Mouse (Mus musculus) layer of hippocampus, adult 11-12 months (tissue): ENCODE results near the gene Nbr1.

ENCODE experiments used
- DNase-seq: peaks from one replicate; pipeline ENCODE4 v3.0.0; 2022; ENCODE audit warnings: low spot score

Nbr1 gene

DNA sequence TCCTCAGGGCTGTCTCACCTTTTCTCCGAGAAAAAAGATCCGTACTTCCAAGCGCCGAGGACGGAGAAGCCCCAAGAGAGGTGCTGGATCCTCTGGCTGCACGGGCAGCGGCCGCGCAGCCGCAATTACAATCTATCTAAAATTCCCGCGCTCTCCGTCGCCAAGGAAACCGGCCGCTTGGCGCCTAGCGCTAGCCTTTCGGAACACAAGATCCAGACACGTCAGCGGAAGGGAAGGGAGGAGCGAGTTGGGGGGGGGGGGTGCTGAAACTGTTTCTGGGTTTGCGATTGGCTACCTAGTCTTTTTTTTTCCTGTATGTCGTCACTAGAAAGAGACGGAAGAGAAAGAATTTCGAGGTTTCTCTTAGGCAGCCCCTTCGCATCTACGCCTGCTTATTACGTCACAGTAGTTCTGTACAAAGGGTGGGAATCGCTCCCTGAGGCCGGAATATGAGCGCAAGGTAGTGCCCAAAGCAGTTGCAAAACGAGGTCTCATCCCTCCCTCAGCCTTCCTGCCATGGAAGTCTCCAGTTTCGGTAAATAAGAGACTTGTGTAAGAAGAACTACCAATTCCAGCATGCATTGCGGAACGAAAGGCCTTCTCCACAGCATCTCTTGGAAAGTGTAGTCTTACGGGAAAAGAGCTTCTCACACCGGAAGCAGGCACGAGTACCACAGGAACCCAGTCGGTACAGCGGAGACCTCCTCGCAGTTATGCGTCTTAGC, at the start of gene Nbr1, which contains the start of gene Brca1:
Nbr1 (plus strand) TSS at position 399 of the 725 bp plus-strand sequence.
Brca1 (minus strand) TSS at position 205 of the 725 bp plus-strand sequence.
- peak; percentile 91 for DNase-seq

DNA sequence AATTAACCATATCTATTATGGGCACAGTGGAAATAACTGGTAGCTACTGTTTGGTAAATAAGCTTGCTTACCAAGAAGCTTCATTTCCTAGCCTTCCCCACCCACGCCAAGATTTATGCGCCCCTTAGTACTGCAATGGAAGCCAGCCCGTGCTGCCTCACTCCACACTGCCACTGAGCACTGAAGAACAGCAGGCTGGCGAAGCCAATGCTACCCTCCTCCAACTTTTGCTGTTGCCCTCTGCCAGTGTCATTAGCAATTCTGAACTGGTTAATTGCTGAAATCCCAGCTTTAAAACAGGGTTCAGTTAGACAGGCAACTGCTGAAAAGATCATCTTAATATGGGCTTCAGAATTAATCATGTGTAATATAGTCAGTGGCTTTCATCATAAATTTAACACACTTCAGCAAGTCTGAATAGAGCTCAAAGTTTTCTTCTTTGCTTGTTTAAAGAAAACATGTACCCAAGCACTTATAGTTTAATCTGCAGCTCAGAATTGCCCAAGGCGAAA, 45.6 kb upstream of the Nbr1 start:
- no peak for DNase-seq

GRCm38 (mm10) chr11:101507090-101507489, 44.9 kb upstream of the Nbr1 start:
- DNase-seq, result no peak

DNA sequence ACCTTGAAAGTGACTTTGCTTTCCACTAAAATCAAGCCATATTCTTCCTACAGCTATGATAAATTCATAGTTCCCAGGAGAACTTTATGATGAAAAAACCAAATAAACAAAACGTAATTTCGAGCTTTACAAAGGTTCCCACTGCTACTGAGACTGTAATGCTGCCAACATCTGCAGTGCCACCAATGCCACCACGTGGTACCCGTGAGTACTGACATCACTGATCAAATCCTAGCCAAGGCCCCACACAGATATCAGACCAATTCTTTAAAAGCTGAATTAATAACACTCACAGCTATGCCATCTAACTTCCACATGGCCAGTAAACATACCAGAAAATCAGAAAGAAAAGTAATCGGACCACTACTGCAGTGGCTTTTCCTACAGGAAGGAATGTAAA, 33.0 kb upstream of the Nbr1 start:
- no peak for DNase-seq

DNA sequence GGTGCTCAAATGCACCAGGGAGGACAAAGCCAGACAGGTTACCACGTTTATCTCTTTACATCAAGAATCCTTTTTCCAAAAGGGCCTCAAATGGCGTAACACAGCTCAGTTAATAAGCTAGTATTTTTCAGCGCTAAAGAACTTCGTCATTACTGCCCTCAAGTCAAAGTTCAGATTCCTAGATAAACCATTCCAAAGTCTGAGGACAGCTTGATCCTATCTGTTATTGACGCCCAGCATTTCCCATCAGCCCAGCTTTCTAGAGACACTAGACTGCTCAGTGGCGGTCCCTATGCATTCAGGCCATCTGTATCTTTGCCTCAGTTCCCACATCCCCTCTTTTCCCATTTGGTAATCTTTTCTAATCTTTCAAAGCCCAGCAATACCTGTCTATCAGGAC, 32.6 kb upstream of the Nbr1 start:
- no peak for DNase-seq

GRCm38 (mm10) chr11:101524446-101524845, 27.5 kb upstream of the Nbr1 start:
- no peak for DNase-seq

DNA sequence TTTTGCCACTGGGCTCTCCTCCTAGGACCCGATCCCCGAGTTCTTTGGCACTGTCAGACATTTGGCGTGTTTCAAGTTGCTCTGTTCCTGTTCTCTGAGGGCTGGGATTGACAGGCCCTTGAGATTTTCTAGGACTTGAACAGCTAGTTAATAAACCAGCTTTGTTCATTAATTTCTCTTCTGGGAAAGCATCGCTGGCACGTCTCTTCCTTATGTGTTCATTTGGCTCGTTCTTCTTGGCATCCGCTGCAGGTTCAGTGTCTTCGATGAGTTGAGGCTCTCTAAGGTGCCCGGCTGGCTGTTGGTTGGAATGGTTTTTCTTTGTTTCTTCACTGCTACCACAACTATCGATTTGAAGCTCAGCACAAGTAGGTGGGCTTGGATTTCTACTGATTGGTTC, 26.9 kb upstream of the Nbr1 start:
- DNase-seq, result no peak

- peak; percentile 69 for DNase-seq
Measured at GRCm38 (mm10) chr11:101525936-101526595, 25.9 kb upstream of the Nbr1 start.

GRCm38 (mm10) chr11:101526686-101527085, 25.3 kb upstream of the Nbr1 start:
- DNase-seq, result no peak

DNA sequence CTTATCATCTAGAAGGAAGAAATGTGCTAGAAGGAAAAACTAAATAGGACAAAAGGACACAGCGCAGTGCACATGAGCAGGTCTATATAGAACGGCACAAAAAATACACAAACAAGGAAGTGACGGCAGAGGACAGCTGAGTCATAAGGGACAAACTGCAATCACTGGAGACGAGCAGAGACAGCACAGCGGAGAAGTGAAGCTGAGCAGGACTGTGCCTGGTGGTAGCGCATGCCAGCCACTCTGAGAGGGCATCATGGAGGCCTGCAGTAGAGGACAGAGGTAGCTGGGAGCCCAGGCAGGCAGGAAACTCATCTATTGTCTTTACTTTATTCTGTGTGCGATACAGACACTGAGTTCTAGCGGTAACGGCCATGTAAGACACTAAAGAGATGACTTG, 8.4 kb upstream of the Nbr1 start:
- DNase-seq, result no peak

DNA sequence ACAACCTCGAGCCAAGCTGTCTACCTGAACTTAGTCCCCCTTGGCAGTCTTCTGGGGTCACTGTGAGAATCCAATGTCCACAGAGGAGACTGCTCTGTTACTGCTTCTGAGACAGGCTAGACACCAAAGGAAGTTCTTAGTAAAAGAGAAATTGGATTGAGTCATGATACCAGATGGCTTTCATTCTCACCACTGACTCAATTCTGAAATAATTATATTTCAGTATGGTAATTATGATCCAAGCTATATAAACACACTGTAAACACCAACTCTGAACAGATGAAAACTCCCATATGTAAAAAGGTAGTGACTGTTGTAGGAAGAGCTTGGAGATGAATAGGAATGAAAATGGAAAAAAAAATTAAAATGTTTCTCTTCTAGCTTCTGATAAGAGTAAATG, 7.8 kb upstream of the Nbr1 start:
- DNase-seq, result no peak

DNA sequence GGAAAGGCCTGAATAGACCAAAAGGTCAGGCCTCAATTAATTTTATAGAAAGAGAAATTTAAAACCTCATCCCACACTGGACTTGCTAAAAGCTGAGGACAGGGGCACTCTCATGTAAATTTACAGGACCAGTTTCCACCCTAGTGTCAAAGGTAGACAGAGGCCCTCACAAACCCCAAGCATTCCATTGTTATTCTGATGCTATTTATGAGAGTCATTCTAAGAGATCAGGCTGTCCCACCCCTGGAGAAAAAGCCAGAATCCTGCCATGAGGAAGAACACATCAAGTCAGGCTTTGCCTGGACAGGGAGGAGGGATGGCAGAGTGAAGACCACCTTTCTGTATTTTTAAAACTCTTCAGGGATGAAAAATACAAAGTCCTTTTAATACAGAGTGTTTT, 3.4 kb upstream of the Nbr1 start:
- no peak for DNase-seq

DNA sequence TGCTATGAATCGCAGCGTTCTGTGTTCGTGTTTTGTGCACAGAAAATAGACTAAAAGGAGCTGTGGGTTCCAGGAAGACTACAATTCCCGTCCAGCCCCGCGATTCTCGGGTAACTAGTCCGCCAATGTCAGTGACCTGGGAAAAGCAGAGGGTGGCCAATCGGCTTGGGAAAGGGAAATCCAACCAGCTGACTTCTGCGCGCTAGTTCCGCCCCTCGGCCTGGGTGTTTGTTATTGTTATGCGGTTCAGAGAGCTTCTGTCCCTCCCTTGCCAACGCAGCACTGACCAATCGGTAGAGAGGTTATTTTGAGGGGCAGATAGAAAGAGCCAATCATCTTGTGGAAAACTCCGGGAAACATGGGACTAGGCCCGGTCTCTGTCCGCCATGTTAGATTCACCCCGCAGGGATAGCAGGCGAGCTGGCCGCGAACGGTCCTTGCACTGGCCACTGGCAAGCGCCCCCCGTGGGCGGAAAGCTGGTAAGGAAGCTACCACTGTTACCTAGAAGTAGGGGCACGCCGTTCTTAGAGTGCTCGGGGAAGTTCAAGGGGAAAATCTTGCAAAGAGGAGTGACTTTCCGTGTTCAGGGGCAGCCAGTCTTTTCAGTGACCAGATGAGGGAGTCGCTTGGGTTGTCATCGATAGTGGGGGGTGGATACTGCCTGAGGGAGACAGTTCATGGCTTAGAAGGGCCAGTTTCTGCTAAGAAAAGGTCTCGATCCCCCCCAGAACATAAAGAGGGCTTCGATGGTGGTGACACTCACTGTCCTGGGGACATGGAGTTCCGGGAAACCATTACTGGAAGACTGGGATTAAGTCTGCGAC, 739 bp downstream of the Nbr1 start:
- peak; percentile 99 for DNase-seq

DNA sequence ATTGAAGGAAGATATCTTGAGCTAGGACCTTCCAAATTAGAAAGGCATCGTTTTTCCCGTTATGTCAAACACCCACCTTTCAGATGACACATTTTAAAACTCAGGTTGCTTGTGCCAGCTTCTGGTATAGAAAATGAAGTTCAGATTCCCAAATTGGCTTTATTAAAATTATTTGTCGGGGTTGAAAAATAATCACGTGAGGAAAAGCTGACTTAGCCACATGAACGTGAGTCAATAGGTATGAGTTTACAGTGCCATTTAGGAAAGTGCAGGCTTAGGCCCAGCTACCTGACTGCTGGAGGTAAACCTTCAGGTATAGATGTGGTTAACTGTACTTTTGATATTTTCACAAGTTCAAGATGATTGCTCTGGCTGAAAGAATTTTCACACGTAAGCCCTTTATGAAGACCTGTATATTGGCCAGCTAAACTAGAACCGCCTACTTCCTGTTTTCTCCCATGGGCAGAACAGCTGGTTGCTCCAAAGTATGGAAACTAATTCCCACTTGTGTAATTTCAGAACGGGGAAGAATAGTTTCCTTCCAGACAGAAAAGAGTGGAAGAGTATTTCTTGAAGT, 1.5 kb downstream of the Nbr1 start:
- no peak for DNase-seq

DNA sequence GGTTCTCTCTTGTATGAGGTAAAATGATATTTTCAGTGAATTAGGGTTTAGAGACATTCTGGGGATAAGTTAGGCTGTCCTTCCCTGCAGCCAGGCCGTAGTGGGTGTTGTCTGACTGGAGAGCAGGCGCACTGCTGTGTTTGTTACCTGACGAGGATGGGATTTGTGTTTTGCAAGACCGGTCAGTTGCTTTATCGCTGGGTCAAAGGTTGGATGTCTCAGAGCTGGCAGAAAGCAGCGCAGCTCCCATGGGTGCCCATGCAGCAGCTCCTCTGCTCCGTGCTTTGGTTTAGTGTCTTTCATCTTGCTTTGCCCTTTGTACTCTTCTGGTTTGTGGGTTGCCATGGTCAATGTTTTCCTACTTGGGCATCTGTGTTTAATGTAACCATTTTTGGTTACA, 4.6 kb downstream of the Nbr1 start:
- DNase-seq, result no peak

GRCm38 (mm10) chr11:101556954-101557353, 5.0 kb downstream of the Nbr1 start:
- DNase-seq, result no peak

DNA sequence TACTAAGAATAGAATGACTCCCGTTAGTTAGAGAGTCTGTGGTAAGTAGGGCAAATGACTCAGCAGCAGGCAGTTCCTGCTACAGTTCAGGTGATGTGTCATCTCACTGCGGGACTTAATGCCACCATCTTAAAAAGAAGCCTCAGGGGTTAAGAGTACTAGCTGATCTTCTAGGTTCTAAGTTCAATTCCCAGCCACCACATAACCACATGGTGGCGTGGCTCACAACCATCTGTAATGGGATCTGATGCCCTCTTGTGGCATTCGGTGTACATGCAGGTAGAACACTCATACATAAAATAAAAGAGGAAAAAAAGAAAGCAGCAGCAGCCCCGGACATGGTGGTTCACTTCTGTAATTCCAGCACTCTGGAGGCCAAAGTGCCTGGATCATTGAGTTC, 10.4 kb downstream of the Nbr1 start:
- DNase-seq, result peak; percentile 45

DNA sequence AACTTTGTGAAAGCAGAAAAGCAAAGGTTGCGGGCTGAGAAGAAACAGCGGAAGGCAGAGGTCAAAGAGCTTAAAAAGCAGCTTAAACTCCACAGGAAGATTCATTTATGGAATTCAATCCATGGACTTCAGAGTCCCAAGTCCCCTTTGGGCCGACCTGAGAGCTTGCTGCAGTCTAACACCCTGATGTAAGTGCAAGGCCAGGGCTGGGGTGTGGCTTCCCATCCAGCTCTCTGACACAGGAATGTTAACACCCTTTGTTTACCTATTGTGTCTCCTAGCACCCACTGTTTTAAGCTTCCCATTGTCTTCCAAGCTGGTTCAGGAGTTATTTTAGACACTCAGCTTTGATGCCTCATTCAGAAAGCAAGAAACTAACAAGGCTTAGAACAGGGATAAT, 16.5 kb downstream of the Nbr1 start:
- no peak for DNase-seq

DNA sequence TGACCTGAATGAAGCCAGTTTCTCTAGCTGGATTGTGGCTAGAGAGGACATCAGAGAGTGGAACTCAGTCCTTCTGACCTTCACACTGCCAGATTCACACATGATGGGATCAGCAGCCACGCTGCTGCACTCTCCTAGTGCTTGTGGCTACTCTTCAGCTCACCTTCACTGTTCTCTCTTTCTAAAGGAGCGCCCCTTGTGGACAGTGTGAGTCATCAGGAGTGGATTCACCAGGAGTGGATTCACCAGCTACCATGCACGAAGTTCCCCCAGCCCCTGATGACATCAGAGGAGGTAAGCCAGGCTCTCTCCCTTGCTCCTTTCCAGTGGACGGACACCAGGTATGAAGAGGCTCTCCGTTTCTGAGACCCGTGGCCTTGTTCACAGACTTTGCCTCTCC, 24.2 kb downstream of the Nbr1 start:
- DNase-seq, result no peak

- DNase-seq, result no peak
Measured at GRCm38 (mm10) chr11:101581081-101581764, 29.3 kb downstream of the Nbr1 start.
